Mouse (Mus musculus) neural tube, embryonic 11.5 days (tissue): ENCODE results near the gene Abcg4. TPM values are rescaled to one million over a fixed set of nuclear protein-coding genes. Genes with fewer than 3 reads are reported as not detected.
"Not testable (repeated sequence)": the region's sequence is repeated elsewhere in the genome, so short reads cannot be mapped to it uniquely, and the experiment has no call there.

Source experiments
- ATAC-seq: fragments of 200-750 bp; cut with Nextera tagmentation; 2 replicates; pipeline ENCODE4 v1.8.0; 2017; ENCODE audit warnings: moderate number of reproducible peaks, mild to moderate bottlenecking, moderate TSS enrichment, moderate library complexity; ENCODE audit not compliant: insufficient read depth, low FRiP score, low TSS enrichment
- DNase-seq: peaks from one replicate; pipeline ENCODE4 v3.0.0-alpha.2; 2015; ENCODE audit warnings: low spot score
- H3K27ac ChIP-seq: fragments of 300-500 bp; sonication (generic); 2 replicates; pipeline ENCODE4 v1.5.1; 2014; ENCODE audit warnings: low read depth, mild to moderate bottlenecking, low read length
- H3K27me3 ChIP-seq: fragments of 300-500 bp; sonication (generic); 2 replicates; pipeline ENCODE4 v1.6.1; 2014; ENCODE audit warnings: mild to moderate bottlenecking, low read length, mixed read lengths; ENCODE audit not compliant: control insufficient read depth, insufficient read depth
- H3K36me3 ChIP-seq: fragments of 300-500 bp; sonication (generic); 2 replicates; pipeline ENCODE4 v1.6.1; 2014; ENCODE audit warnings: mild to moderate bottlenecking, low read length, moderate library complexity, mixed read lengths; ENCODE audit not compliant: control insufficient read depth, insufficient read depth
- H3K4me1 ChIP-seq: fragments of 300-500 bp; sonication (generic); 2 replicates; pipeline ENCODE4 v1.6.1; 2014; ENCODE audit warnings: low read length, mixed read lengths; ENCODE audit not compliant: control insufficient read depth, insufficient read depth
- H3K4me2 ChIP-seq: fragments of 300-500 bp; sonication (generic); 2 replicates; pipeline ENCODE4 v1.6.1; 2014; ENCODE audit warnings: low read depth, mild to moderate bottlenecking, moderate library complexity
- H3K4me3 ChIP-seq: fragments of 300-500 bp; sonication (generic); 2 replicates; pipeline ENCODE4 v1.5.1; 2014; ENCODE audit warnings: low read depth, low read length
- H3K9ac ChIP-seq: fragments of 300-500 bp; sonication (generic); 2 replicates; pipeline ENCODE4 v1.6.1; 2014; ENCODE audit warnings: mild to moderate bottlenecking, low read length
- H3K9me3 ChIP-seq: fragments of 300-500 bp; sonication (generic); 2 replicates; pipeline ENCODE4 v1.6.1; 2016; ENCODE audit warnings: low read length; ENCODE audit not compliant: control insufficient read depth
- WGBS: fragments of 180-500 bp; shearing (Covaris S2); extraction: QIAGEN DNeasy Blood & Tissue Kit; methylation state at CpG from one replicate; pipeline ENCODE4 v1.1.7; 2014; 5-methylcytosine and 5-hydroxymethylcytosine counted together
- polyA plus RNA-seq: library from polyadenylated mRNA; unstranded; fragments of >200 nt; fragmentation: Nextera tagmentation; extraction: Ambion mirVana; gene quantifications from 2 replicates; pipeline ENCODE4 v1.2.1, GENCODE M21; 2014

The Abcg4 gene
- polyA plus RNA-seq, 1 experiment from 2014 or later: 4.5 TPM

GRCm38 (mm10) chr9:44332918-44333638 lies 44.7 kb upstream of the Abcg4 start:
- Histone ChIP-seq H3K4me2 (no peak overlapping the region), H3K9ac (no peak overlapping the region), H3K36me3 (peaks cover 20% of the 10 kb centered on the region), H3K4me1 (peaks cover 6% of the 10 kb centered on the region), H3K27me3 (no peaks in the 10 kb centered on the region), H3K27ac (no peak overlapping the region), H3K4me3 (no peak overlapping the region), H3K9me3 (no peaks in the 10 kb centered on the region)
- ATAC-seq (no peak), DNase-seq (no peak)
- 93% methylated on average over 13 of the region's 13 CpGs for WGBS

DNA sequence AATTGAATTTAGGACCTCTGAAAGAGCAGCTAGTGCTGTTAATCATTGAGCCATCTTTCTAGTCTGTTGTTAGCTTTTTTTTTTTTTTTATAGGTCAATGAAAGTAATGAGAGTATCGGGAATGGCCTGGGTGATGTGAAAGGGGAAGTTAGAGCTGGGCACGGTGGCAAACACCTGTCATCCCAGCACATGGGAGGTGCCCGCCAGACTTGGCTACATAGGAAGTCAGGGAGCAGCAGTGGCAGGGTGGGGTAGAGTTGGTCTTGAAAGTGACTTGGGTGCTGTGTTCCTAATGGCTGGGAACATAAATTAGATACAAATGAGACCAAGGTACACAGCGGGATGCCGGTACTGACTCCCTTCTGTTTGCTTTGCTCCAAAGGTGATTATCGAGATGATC lies 42.3 kb upstream of the Abcg4 start:
- WGBS: 97% methylated on average over 6 of the region's 6 CpGs
- no peak overlapping the region for H3K4me3 ChIP-seq
- no peak for DNase-seq
- no peaks in the 10 kb centered on the region for H3K9me3 ChIP-seq
- peaks cover 5% of the 10 kb centered on the region; the same call in 1 of the 2 replicates for H3K4me1 ChIP-seq
- H3K4me2 ChIP-seq: no peak overlapping the region
- ATAC-seq: no peak
- H3K27me3 ChIP-seq: no peaks in the 10 kb centered on the region
- H3K9ac ChIP-seq: no peak overlapping the region
- H3K36me3 ChIP-seq: peaks cover 20% of the 10 kb centered on the region
- no peak overlapping the region for H3K27ac ChIP-seq

- Histone ChIP-seq H3K27me3 (no peaks in the 10 kb centered on the region), H3K4me1 (peaks cover 5% of the 10 kb centered on the region; the same call in 1 of the 2 replicates), H3K4me2 (peak overlapping the region; percentile 81), H3K36me3 (peaks cover 11% of the 10 kb centered on the region), H3K4me3 (peak overlapping the region; percentile 84; the same call in 1 of the 2 replicates), H3K9me3 (no peaks in the 10 kb centered on the region), H3K9ac (no peak overlapping the region; the same call in 1 of the 2 replicates), H3K27ac (no peak overlapping the region)
- ATAC-seq: no peak
- 92% methylated on average over 5 of the region's 5 CpGs for WGBS
- no peak for DNase-seq
These were observed 39.5 kb upstream of the Abcg4 start for GRCm38 (mm10) chr9:44327926-44328325.

DNA sequence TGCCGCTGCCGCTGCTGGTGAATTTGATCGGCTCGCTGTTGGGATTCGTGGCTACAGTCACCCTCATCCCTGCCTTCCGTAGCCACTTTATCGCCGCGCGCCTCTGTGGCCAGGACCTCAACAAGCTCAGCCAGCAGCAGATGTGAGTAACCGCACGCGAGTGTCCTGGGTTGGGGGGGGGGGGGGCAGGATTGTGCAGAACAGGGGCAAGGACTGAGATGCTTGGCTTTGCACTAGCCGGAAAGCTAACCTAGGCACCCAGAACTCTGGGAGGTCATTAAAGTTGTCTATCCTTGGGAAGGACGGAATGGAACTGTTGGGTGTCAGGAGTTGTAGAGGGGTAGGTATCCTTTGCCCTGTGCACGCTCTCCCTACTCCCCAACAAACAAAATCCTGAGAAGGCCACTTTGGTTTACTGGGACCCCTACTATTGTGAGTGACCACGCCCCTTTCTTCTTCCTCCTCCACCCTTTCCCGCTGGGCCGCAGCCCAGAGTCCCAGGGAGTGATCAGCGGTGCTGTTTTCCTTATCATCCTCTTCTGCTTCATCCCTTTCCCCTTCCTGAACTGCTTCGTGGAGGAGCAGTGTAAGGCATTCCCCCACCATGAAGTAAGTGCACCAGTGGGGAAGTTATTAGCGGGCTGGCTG lies 38.8 kb upstream of the Abcg4 start:
- peak overlapping the region; percentile 84 for H3K4me3 ChIP-seq
- DNase-seq: peak; percentile 40
- ATAC-seq: peak; percentile 51
- under 1% methylated on average over 22 of the region's 22 CpGs for WGBS
- H3K4me2 ChIP-seq: peak overlapping the region; percentile 81
- H3K27ac ChIP-seq: peak overlapping the region; percentile 84
- no peaks in the 10 kb centered on the region for H3K27me3 ChIP-seq
- peak overlapping the region; percentile 92 for H3K9ac ChIP-seq
- peaks cover 6% of the 10 kb centered on the region for H3K36me3 ChIP-seq
- no peaks in the 10 kb centered on the region for H3K9me3 ChIP-seq
- H3K4me1 ChIP-seq: peaks cover 5% of the 10 kb centered on the region; the same call in 1 of the 2 replicates

GRCm38 (mm10) chr9:44326371-44327063 lies 38.1 kb upstream of the Abcg4 start:
- H3K4me3 ChIP-seq: peak overlapping the region; percentile 84
- under 1% methylated on average over 38 of the region's 38 CpGs for WGBS

DNA sequence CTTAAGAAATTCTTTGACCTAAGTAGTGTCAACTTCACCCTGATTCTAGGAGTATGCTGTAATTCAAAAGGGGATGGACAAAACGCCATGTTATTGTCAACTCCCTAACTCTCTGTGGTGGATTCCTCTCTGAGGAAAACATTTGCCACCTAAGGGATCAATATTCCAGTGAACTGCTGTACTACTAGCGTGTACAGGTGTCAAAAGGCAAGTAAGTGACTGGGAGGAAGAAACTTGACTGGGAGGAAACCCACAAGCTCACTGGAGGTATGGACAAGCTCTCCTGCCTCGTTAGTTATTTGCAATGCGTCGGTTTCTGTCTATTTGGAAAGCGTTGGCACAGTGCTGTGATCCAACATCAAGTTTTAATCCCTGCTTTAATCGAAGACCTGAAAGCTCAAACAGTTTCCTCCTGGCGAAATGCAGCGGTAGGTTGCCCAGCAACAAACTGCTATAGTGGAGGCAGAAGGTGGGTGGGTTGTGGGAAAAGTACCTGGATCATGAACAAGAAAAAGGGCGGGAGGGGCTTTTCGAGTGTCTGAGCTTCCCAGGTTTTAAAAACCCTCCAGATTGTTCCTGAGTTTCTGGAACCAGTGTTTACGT lies 37.5 kb upstream of the Abcg4 start, which contains the start of gene Dpagt1:
TSS of gene Dpagt1 (plus strand) at position 252 of the 603 bp plus-strand sequence.
- H3K4me3 ChIP-seq: peak within 1 kb of the TSS; percentile 84
- H3K9ac ChIP-seq: peak within 1 kb of the TSS; percentile 92
- H3K4me2 ChIP-seq: peak within 1 kb of the TSS; percentile 81
- DNase-seq (no peak), ATAC-seq (no peak)
- H3K36me3 ChIP-seq: no peaks in the 10 kb centered on the region
- H3K27me3 ChIP-seq: no peaks in the 10 kb centered on the region
- H3K27ac ChIP-seq: peak within 1 kb of the TSS; percentile 84
- WGBS: 7% methylated on average over 12 of the region's 12 CpGs
- peaks cover 5% of the 10 kb centered on the region; the same call in 1 of the 2 replicates for H3K4me1 ChIP-seq
- no peaks in the 10 kb centered on the region for H3K9me3 ChIP-seq

More at GRCm38 (mm10) chr9:44326371-44327063, 38.1 kb upstream of the Abcg4 start:
- H3K27me3 ChIP-seq: no peaks in the 10 kb centered on the region
- H3K4me1 ChIP-seq: peaks cover 5% of the 10 kb centered on the region; the same call in 1 of the 2 replicates
- peak overlapping the region; percentile 92 for H3K9ac ChIP-seq
- DNase-seq (peak; percentile 82), ATAC-seq (peak; percentile 90)
- H3K4me2 ChIP-seq: peak overlapping the region; percentile 81
- H3K9me3 ChIP-seq: no peaks in the 10 kb centered on the region
- peak overlapping the region; percentile 84 for H3K27ac ChIP-seq
- peaks cover 1% of the 10 kb centered on the region for H3K36me3 ChIP-seq

GRCm38 (mm10) chr9:44325032-44325767 lies 36.8 kb upstream of the Abcg4 start:
- H3K9ac ChIP-seq, H3K4me2 ChIP-seq, ATAC-seq, H3K27me3 ChIP-seq, H3K9me3 ChIP-seq, H3K27ac ChIP-seq, H3K4me3 ChIP-seq, H3K36me3 ChIP-seq, DNase-seq: not testable (repeated sequence)
- 76% methylated on average over 7 of the region's 8 CpGs for WGBS
- H3K4me1 ChIP-seq: peaks cover 11% of the 10 kb centered on the region

GRCm38 (mm10) chr9:44324147-44324546 lies 35.7 kb upstream of the Abcg4 start:
- Histone ChIP-seq H3K4me1 (peaks cover 14% of the 10 kb centered on the region), H3K27me3 (no peaks in the 10 kb centered on the region), H3K36me3 (no peaks in the 10 kb centered on the region), H3K9ac (no peak overlapping the region), H3K4me3 (no peak overlapping the region), H3K9me3 (no peaks in the 10 kb centered on the region), H3K27ac (no peak overlapping the region), H3K4me2 (no peak overlapping the region)
- 69% methylated on average over 6 of the region's 6 CpGs for WGBS
- no peak for DNase-seq
- ATAC-seq: no peak
